Mouse (Mus musculus): ENCODE measurements around the gene Psmd9. TPM values are rescaled to one million over a fixed set of nuclear protein-coding genes. Genes with fewer than 3 reads are reported as not detected.
A peak's percentile ranks its signal among the peaks of the same experiment; 100 is the strongest.

The Psmd9 gene
- polyA plus RNA-seq, 1 experiment from 2014 or later: 77.6 TPM

DNA sequence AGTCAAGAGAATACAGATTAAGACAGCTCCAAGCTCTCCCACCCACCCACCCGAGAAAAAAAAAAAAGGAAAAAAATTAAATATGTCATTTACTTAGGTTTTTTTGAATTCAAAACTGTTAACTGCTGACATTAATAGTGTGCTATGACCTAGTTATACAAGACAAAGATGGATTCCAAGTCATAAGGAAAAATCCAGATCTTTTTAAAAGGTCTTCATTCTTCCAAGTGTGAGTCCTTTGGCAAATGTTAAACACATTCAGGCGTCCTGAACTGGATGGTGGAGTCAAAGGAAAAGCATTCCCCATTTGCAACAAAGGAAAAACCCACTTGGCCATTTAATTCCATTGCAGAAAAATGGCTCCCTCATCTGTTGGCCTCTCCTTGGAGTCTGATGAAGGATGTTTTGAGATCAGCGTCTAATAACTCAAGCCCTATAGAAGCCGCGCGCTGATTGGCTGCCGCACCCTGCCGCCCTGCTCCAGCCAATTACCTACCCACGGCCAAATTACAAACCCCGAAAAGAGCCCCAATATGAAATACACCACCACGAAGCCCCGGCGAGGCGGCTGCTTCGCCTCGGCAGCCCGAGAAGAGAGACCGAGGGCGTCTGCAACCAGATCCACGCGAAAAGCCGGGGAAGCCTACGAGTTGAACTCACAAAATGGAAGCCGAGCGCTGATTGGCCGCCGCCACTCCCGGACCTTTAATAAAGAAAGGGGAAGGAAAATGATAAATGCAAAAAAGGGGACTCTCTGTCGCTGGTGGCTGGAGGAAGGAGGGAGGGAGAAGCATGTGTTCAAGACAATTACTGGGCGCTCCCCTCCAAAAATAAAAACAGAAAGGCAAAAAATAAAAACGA is 28.3 kb upstream of the Psmd9 start:
- Histone ChIP-seq H3K9me3 (replicated peaks; ENCODE audit: control insufficient read depth, low read length, poor library complexity, severe bottlenecking) (no peaks in the 10 kb centered on the region), H3K4me1 (ENCODE audit: control insufficient read depth, insufficient read depth, low read length) (peaks cover 41% of the 10 kb centered on the region), H3K9ac (ENCODE audit: low read depth, low read length) (peak overlapping the region; percentile 100), H3K4me3 (ENCODE audit: low read depth, low read length) (peak overlapping the region; percentile 94), H3K27me3 (ENCODE audit: control insufficient read depth, insufficient read depth, low read depth, low read length) (no peaks in the 10 kb centered on the region), H3K36me3 (ENCODE audit: control insufficient read depth, insufficient read depth, low read length) (no peaks in the 10 kb centered on the region), H3K4me2 (ENCODE audit: low read length) (peak overlapping the region; percentile 95), H3K27ac (ENCODE audit: low read length) (peak overlapping the region; percentile 100)
- peak; percentile 74 for ATAC-seq
- 0% methylated on average over 31 of the region's 31 CpGs for WGBS

- H3K27me3 ChIP-seq (ENCODE audit: control insufficient read depth, insufficient read depth, low read depth, low read length): no peaks in the 10 kb centered on the region
- H3K27ac ChIP-seq (ENCODE audit: low read length): peak overlapping the region; percentile 100
- no peaks in the 10 kb centered on the region for H3K36me3 ChIP-seq (ENCODE audit: control insufficient read depth, insufficient read depth, low read length)
- H3K9ac ChIP-seq (ENCODE audit: low read depth, low read length): peak overlapping the region; percentile 100
- peaks cover 39% of the 10 kb centered on the region for H3K4me1 ChIP-seq (ENCODE audit: control insufficient read depth, insufficient read depth, low read length)
- peak overlapping the region; percentile 95 for H3K4me2 ChIP-seq (ENCODE audit: low read length)
- no peak for ATAC-seq
- peak overlapping the region; percentile 94 for H3K4me3 ChIP-seq (ENCODE audit: low read depth, low read length)
- no peaks in the 10 kb centered on the region for H3K9me3 ChIP-seq (replicated peaks; ENCODE audit: control insufficient read depth, low read length, poor library complexity, severe bottlenecking)
- WGBS: under 1% methylated on average over 37 of the region's 38 CpGs
These were observed 27.6 kb upstream of the Psmd9 start for GRCm38 (mm10) chr5:123141555-123142160.

GRCm38 (mm10) chr5:123142161-123143157 is 26.8 kb upstream of the Psmd9 start, which contains the start of gene Setd1b:
Setd1b (plus strand) TSS chr5:123142193.
- H3K27me3 ChIP-seq (ENCODE audit: control insufficient read depth, insufficient read depth, low read depth, low read length): no peaks in the 10 kb centered on the region
- H3K27ac ChIP-seq (ENCODE audit: low read length): peak within 1 kb of the TSS; percentile 100
- H3K4me1 ChIP-seq (ENCODE audit: control insufficient read depth, insufficient read depth, low read length): peaks cover 31% of the 10 kb centered on the region
- peak within 1 kb of the TSS; percentile 94 for H3K4me3 ChIP-seq (ENCODE audit: low read depth, low read length)
- no peaks in the 10 kb centered on the region for H3K9me3 ChIP-seq (replicated peaks; ENCODE audit: control insufficient read depth, low read length, poor library complexity, severe bottlenecking)
- peak within 1 kb of the TSS; percentile 100 for H3K9ac ChIP-seq (ENCODE audit: low read depth, low read length)
- H3K4me2 ChIP-seq (ENCODE audit: low read length): peak within 1 kb of the TSS; percentile 95
- WGBS: under 1% methylated on average over 51 of the region's 103 CpGs
- ATAC-seq: 0 out of 2 replicates have a peak, but pooled peaks have one; percentile 2
- peaks cover 7% of the 10 kb centered on the region; the same call in 1 of the 2 replicates for H3K36me3 ChIP-seq (ENCODE audit: control insufficient read depth, insufficient read depth, low read length)

DNA sequence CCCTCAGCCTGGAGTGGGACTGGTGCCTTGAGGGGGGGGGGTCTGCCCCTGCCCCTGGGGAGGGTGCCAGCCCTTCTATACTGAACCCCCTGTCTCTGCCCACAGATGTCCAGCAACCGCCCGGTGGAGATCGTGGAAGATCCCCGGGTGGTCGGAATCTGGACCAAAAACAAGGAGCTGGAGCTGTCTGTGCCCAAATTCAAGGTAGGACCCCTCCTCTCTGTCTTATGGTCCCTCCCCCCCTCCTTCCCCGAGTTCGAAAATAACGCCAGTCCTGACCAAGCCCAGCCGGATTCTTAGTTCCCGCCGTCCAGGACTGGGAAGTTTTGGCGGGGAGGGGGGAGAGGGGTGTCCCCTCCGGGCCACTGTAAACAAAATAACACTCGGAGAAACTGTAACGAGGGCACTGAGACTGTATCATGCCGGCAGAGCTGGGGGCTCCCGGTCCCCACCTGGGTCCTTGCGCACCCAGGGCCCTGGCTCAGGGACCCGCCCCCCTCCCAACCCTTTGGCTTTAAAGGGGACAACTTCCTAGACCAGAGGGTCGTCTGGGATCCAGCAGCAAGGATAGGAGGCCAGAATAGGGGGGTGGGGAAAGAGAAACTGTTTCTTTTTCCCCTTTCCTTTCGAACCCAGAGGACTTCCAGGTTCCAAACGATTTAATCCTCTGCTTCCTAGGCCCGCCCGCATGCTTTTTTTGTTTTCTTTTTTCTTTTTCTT is 25.8 kb upstream of the Psmd9 start:
- peak overlapping the region; percentile 100 for H3K27ac ChIP-seq (ENCODE audit: low read length)
- H3K4me3 ChIP-seq (ENCODE audit: low read depth, low read length): peak overlapping the region; percentile 94
- no peaks in the 10 kb centered on the region for H3K27me3 ChIP-seq (ENCODE audit: control insufficient read depth, insufficient read depth, low read depth, low read length)
- WGBS: under 1% methylated on average over 23 of the region's 24 CpGs
- peak overlapping the region; percentile 100 for H3K9ac ChIP-seq (ENCODE audit: low read depth, low read length)
- no peaks in the 10 kb centered on the region for H3K9me3 ChIP-seq (replicated peaks; ENCODE audit: control insufficient read depth, low read length, poor library complexity, severe bottlenecking)
- peak overlapping the region; percentile 95 for H3K4me2 ChIP-seq (ENCODE audit: low read length)
- ATAC-seq: no peak
- peaks cover 11% of the 10 kb centered on the region for H3K36me3 ChIP-seq (ENCODE audit: control insufficient read depth, insufficient read depth, low read length)
- peaks cover 30% of the 10 kb centered on the region for H3K4me1 ChIP-seq (ENCODE audit: control insufficient read depth, insufficient read depth, low read length)

GRCm38 (mm10) chr5:123143971-123144745 is 25.1 kb upstream of the Psmd9 start:
- Histone ChIP-seq H3K4me2 (ENCODE audit: low read length) (peak overlapping the region; percentile 95), H3K9me3 (replicated peaks; ENCODE audit: control insufficient read depth, low read length, poor library complexity, severe bottlenecking) (no peaks in the 10 kb centered on the region), H3K27me3 (ENCODE audit: control insufficient read depth, insufficient read depth, low read depth, low read length) (no peaks in the 10 kb centered on the region), H3K27ac (ENCODE audit: low read length) (peak overlapping the region; percentile 14; the same call in 1 of the 2 replicates), H3K4me3 (ENCODE audit: low read depth, low read length) (peak overlapping the region; percentile 94), H3K9ac (ENCODE audit: low read depth, low read length) (peak overlapping the region; percentile 100), H3K4me1 (ENCODE audit: control insufficient read depth, insufficient read depth, low read length) (peaks cover 38% of the 10 kb centered on the region), H3K36me3 (ENCODE audit: control insufficient read depth, insufficient read depth, low read length) (peaks cover 11% of the 10 kb centered on the region)
- 3% methylated on average over 17 of the region's 17 CpGs for WGBS
- no peak for ATAC-seq

- 36% methylated on average over 20 of the region's 20 CpGs for WGBS
- Histone ChIP-seq H3K4me1 (ENCODE audit: control insufficient read depth, insufficient read depth, low read length) (peaks cover 45% of the 10 kb centered on the region), H3K4me3 (ENCODE audit: low read depth, low read length) (peak overlapping the region; percentile 94)
These were observed 24.2 kb upstream of the Psmd9 start for GRCm38 (mm10) chr5:123144746-123145590.

GRCm38 (mm10) chr5:123146357-123146756 is 22.9 kb upstream of the Psmd9 start:
- Histone ChIP-seq H3K4me1 (ENCODE audit: control insufficient read depth, insufficient read depth, low read length) (peaks cover 59% of the 10 kb centered on the region), H3K4me2 (ENCODE audit: low read length) (no peak overlapping the region), H3K9me3 (replicated peaks; ENCODE audit: control insufficient read depth, low read length, poor library complexity, severe bottlenecking) (no peaks in the 10 kb centered on the region), H3K9ac (ENCODE audit: low read depth, low read length) (no peak overlapping the region), H3K36me3 (ENCODE audit: control insufficient read depth, insufficient read depth, low read length) (peaks cover 11% of the 10 kb centered on the region), H3K4me3 (ENCODE audit: low read depth, low read length) (no peak overlapping the region), H3K27ac (ENCODE audit: low read length) (no peak overlapping the region), H3K27me3 (ENCODE audit: control insufficient read depth, insufficient read depth, low read depth, low read length) (no peaks in the 10 kb centered on the region)
- no peak for ATAC-seq
- 81% methylated on average over 11 of the region's 11 CpGs for WGBS

More at GRCm38 (mm10) chr5:123144746-123145590, 24.2 kb upstream of the Psmd9 start:
- Histone ChIP-seq H3K27ac (ENCODE audit: low read length) (peak overlapping the region; percentile 14; the same call in 1 of the 2 replicates), H3K9me3 (replicated peaks; ENCODE audit: control insufficient read depth, low read length, poor library complexity, severe bottlenecking) (no peaks in the 10 kb centered on the region), H3K9ac (ENCODE audit: low read depth, low read length) (peak overlapping the region; percentile 100), H3K4me2 (ENCODE audit: low read length) (peak overlapping the region; percentile 95), H3K27me3 (ENCODE audit: control insufficient read depth, insufficient read depth, low read depth, low read length) (no peaks in the 10 kb centered on the region), H3K36me3 (ENCODE audit: control insufficient read depth, insufficient read depth, low read length) (peaks cover 11% of the 10 kb centered on the region)
- no peak for ATAC-seq
